Mouse (Mus musculus) CD4-positive naive resting alpha-beta T cell, adult 57 days (primary cell): ENCODE data around the gene Timp2. TPM values are rescaled to one million over a fixed set of nuclear protein-coding genes. Genes with fewer than 3 reads are reported as not detected.

Experiments
- total RNA-seq: library from RNA; stranded (reverse); gene quantifications from one replicate; pipeline ENCODE4 v1.2.4, GENCODE M21; 2023

The Timp2 gene
- 54.6 TPM for total RNA-seq

DNA sequence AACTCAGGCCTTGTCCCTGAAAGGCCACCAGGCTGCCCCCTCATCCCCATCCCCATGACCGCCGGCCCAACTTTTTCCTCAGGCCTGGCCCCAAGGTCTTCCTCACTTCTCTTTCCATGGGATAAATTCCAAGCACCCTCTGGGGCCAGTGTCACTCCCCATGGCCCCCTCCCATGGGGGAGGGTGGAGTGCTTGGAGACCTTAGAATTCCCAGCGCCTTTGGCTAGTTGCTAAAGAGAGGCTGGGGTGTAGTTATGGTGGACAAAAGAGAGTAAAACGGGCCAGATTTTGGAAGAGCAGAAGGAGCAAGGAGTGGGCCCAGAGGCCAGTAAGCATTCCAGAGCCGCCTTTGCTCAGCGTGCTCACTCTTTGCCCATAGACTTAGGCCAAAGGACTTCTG is at the start of gene Timp2:
TSS of gene Timp2 (minus strand) at position 101 of the 400 bp plus-strand sequence.

DNA sequence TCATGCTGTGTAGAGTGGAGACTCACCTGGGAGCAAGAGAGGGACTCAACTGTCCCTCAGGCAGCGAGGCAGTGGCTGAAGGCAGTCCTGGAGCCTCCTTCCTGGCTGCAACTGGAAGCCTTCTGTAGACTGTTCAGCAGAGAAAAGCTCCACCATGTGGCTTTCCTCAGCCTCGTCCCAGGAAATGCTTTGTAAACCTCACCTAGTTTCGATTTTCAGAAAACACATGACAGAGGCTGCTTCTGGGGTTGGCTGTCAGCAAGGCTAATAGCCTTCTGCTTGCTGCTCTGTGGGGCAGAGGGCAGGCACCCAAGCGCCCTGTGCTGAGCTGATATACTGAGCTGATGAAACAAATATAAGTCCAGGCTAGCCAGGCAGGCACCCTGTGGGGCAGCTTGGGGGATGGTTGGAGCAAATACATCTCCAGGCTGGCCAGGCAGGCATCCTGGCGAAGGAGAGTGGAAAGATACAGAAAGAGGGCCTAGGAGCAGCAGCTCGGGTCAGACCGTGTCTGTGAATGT is 46.3 kb upstream of the Timp2 start, which contains the start of gene Lgals3bp:
TSS of gene Lgals3bp (minus strand) at position 333 of the 521 bp plus-strand sequence.

DNA sequence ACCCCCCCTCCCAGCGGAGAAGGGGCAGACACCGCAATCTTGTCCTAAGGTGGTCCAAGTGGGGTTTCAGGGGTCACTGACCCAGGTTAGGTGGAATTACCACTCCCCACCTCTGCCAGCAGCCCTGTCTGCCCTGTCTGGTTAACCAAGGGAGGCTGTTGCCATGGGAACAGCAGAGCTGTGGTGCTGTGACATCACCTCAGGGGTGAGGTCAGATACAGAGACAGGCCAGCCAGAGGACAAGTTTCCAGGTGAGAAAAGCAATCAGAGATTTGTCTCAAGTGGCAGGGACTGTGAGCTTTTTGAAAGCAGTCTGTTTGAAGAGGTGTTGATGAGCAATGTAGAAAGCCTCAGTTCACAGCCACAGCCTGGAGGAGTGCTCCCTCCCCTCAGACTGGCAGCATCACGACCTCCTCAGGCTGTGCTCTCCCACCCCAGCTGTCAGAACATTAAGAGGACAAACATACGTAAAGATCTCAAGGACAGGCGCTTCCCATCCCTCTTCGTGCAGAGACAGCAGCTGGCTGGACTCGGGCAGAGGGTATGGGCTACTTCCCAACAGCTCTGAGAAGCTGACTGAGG is 13.0 kb downstream of the Timp2 start, which contains the start of gene Cep295nl:
TSS of gene Cep295nl (minus strand) at position 101 of the 582 bp plus-strand sequence.

DNA sequence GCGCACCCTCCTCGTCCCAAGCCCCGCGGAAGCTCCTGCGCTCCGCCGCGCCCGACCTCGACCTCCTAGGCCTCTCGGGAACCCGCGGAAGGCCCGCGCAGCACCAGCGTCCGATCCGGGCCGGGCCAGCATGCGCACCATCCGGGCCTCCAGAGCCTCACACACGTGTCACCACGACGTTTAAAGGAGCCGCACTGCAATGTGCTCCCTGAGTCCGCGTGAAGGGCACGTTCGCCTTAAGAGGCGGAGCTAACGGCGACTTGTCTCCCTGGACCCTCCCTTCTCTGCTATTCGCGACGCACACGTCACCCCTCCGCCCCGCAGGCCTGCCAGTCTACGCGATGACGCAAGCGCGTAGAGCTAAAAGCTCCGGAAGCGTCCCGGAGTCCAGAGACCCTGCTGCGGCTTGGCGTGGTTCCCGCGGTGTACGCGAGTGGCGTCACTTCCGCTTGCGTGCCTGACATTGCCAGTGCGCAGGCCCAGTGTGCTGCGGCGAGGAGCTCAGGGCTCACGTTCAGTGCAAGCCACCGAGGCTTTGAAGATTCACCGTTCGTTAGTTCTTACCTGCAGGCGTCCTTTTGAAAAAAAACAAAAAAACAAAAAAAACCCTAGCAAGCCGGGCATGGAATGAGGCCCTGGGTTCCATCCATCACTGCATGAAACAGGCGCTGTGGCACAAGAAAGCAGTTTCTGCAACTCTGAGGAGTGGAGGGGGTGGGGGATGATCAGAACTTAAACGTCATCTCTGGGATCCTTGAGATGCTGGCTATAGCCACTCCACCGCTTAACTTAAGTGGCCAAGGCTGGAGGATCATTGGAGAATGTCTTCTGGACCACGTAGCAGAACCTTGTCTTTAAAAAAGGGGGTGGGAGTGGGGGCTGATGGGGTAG is 65.3 kb downstream of the Timp2 start, which contains the start of gene Usp36:
TSS of gene Usp36 (minus strand) at position 246 of the 891 bp plus-strand sequence.

Other genes starting within 250 kb of the Timp2 start
- gene Dnah17, start 225.1 kb downstream of the Timp2 start, total RNA-seq, result 3.7 TPM
- gene Cyth1, start 107.1 kb downstream of the Timp2 start, total RNA-seq, result 210 TPM
- gene Usp36, start 65.5 kb downstream of the Timp2 start, total RNA-seq, result 73.2 TPM
- 6.9 TPM for gene Cep295nl, start 13.2 kb downstream of the Timp2 start, total RNA-seq
- 65.7 TPM for gene Lgals3bp, start 46.4 kb upstream of the Timp2 start, total RNA-seq
- gene Cant1, start 63.3 kb upstream of the Timp2 start, total RNA-seq, result 46.3 TPM
- gene C1qtnf1, start 72.5 kb upstream of the Timp2 start, total RNA-seq, result 0.38 TPM
- 12.0 TPM for gene Engase, start 121.1 kb upstream of the Timp2 start, total RNA-seq